ENCODE assay signal across 7 mouse cellular contexts in genomic region chr15:102244306-102245191, GRCm38 (mm10). TPM values are rescaled to one million over a fixed set of nuclear protein-coding genes. Genes with fewer than 3 reads are reported as not detected.
DNase-seq lines count a peak whose midpoint lies in the region; ATAC-seq and TF ChIP-seq lines count a peak whose summit lies in the region.

No protein-coding gene starts in this region.

- peak overlapping the region; percentile 93 for H3K4me2 ChIP-seq in heart, embryonic 16.5 days (ENCODE audit: low read depth, low read length)
- peak overlapping the region; percentile 62 for H3K4me2 ChIP-seq in liver, embryonic 14.5 days (ENCODE audit: low read depth)
- peak overlapping the region; percentile 93 for H3K4me2 ChIP-seq in stomach, postnatal 0 days (replicated peaks; ENCODE audit: low read depth)

- TF ChIP-seq CTCF in liver, embryonic 14.5 days (IDR thresholded peaks at IDR 0.05; ENCODE audit: low read depth) = no peak
- no peak for TF ChIP-seq CTCF in stomach, postnatal 0 days (IDR thresholded peaks at IDR 0.05; ENCODE audit: low read depth)

- H3K9me3 ChIP-seq in heart, embryonic 16.5 days (replicated peaks; ENCODE audit: control insufficient read depth, low read length) = no peaks in the 10 kb centered on the region
- H3K9me3 ChIP-seq in liver, embryonic 14.5 days (ENCODE audit: control insufficient read depth, low read length) = no peaks in the 10 kb centered on the region
- no peaks in the 10 kb centered on the region for H3K9me3 ChIP-seq in stomach, postnatal 0 days (ENCODE audit: control insufficient read depth, low read length)

- peak overlapping the region; percentile 60 for H3K4me3 ChIP-seq in heart, embryonic 16.5 days (ENCODE audit: low read length)
- peak overlapping the region; percentile 9 to 51; a peak in 1 of 4 replicates for H3K4me3 ChIP-seq in liver, embryonic 14.5 days (ENCODE audit: insufficient read depth in 1 of 2, low read depth in 2 of 2, low read length in 2 of 2)
- H3K4me3 ChIP-seq in stomach, postnatal 0 days (ENCODE audit: low read depth, low read length) = peak overlapping the region; percentile 66

- no peak for TF ChIP-seq EP300 in liver, embryonic 14.5 days (IDR thresholded peaks at IDR 0.05; ENCODE audit: low read depth)
- no peak for TF ChIP-seq EP300 in stomach, postnatal 0 days (optimal IDR thresholded peaks at IDR 0.05)

- H3K9ac ChIP-seq in heart, embryonic 16.5 days (ENCODE audit: low read length) = peak overlapping the region; percentile 68
- H3K9ac ChIP-seq in liver, embryonic 14.5 days (replicated peaks) = no peak overlapping the region
- peak overlapping the region; percentile 70 for H3K9ac ChIP-seq in stomach, postnatal 0 days (ENCODE audit: low read length)

- peaks cover 11% of the 10 kb centered on the region for H3K27me3 ChIP-seq in heart, embryonic 16.5 days (ENCODE audit: control insufficient read depth, insufficient read depth, low read length)
- peaks cover 64% of the 10 kb centered on the region for H3K27me3 ChIP-seq in liver, embryonic 14.5 days (ENCODE audit: control insufficient read depth, insufficient read depth, low read length)
- no peaks in the 10 kb centered on the region for H3K27me3 ChIP-seq in stomach, postnatal 0 days (ENCODE audit: control insufficient read depth, insufficient read depth, low read length)

- peak; percentile 40 for DNase-seq in urinary bladder, postnatal 14 days (ENCODE audit: low spot score)
- DNase-seq in urinary bladder, adult 2 months (ENCODE audit: low spot score) = no peak
- DNase-seq in liver, embryonic 14.5 days (ENCODE audit: low read depth in 3 of 3, low spot score in 3 of 3) = no peak
- DNase-seq in stomach, postnatal 0 days (ENCODE audit: low spot score) = no peak
- DNase-seq in right cerebral cortex, postnatal 14 days = no peak
- DNase-seq in cerebellum, postnatal 25 days = no peak

- peaks cover 26% of the 10 kb centered on the region for H3K4me1 ChIP-seq in heart, embryonic 16.5 days (ENCODE audit: control insufficient read depth, insufficient read depth, low read length)
- peaks cover 0 to 15% of the 10 kb centered on the region in 2 experiments; a peak in 2 of 4 replicates for H3K4me1 ChIP-seq in liver, embryonic 14.5 days (replicated peaks; ENCODE audit: control insufficient read depth in 2 of 2, insufficient read depth in 2 of 2, low read length in 1 of 2)
- H3K4me1 ChIP-seq in stomach, postnatal 0 days (replicated peaks; ENCODE audit: control insufficient read depth, insufficient read depth) = peaks cover 16% of the 10 kb centered on the region

- H3K36me3 ChIP-seq in heart, embryonic 16.5 days (ENCODE audit: control insufficient read depth, insufficient read depth) = no peaks in the 10 kb centered on the region
- no peaks in the 10 kb centered on the region for H3K36me3 ChIP-seq in liver, embryonic 14.5 days (replicated peaks; ENCODE audit: control insufficient read depth, insufficient read depth, low read depth)
- peaks cover 4% of the 10 kb centered on the region; the same call in 1 of the 2 replicates for H3K36me3 ChIP-seq in stomach, postnatal 0 days (ENCODE audit: control insufficient read depth, insufficient read depth, low read length)

- WGBS in heart, embryonic 16.5 days = 21% methylated on average over 19 of the region's 19 CpGs
- WGBS in liver, embryonic 14.5 days (ENCODE audit: insufficient replicate concordance) = 41% methylated on average over 19 of the region's 19 CpGs
- WGBS in stomach, postnatal 0 days = 9% methylated on average over 19 of the region's 19 CpGs

- H3K27ac ChIP-seq in heart, embryonic 16.5 days (ENCODE audit: low read length) = peak overlapping the region; percentile 63
- H3K27ac ChIP-seq in liver, embryonic 14.5 days = no peak overlapping the region
- H3K27ac ChIP-seq in stomach, postnatal 0 days (replicated peaks) = peak overlapping the region; percentile 99

- no peak for ATAC-seq in heart, embryonic 16.5 days (replicated peaks; ENCODE audit: extremely low read depth, insufficient read depth, low FRiP score)
- ATAC-seq in liver, embryonic 14.5 days (ENCODE audit: insufficient read depth) = no peak
- ATAC-seq in stomach, postnatal 0 days (ENCODE audit: low FRiP score, low TSS enrichment) = no peak

RNA-seq across cellular contexts. Expression of gene Rarg, which starts 12.8 kb away (rescaled TPM):
- polyA plus RNA-seq in urinary bladder, adult 2 months (2012; rRNA removed) = 72.2 and 76.7 TPM in 2 replicates
- polyA plus RNA-seq in heart, embryonic 16.5 days (2015; fragmentation: Nextera tagmentation; extraction: Ambion mirVana) = 8.9 and 11.8 TPM in 2 replicates
- 2.3 and 2.5 TPM in 2 replicates for polyA plus RNA-seq in liver, embryonic 14.5 days (2012; rRNA removed)
- polyA plus RNA-seq in liver, embryonic 14.5 days (2014; fragmentation: Nextera tagmentation; extraction: Ambion mirVana) = 1.9 and 2.1 TPM in 2 replicates
- 27.2 and 34.6 TPM in 2 replicates for polyA plus RNA-seq in stomach, postnatal 0 days (2015; fragmentation: Nextera tagmentation; extraction: Ambion mirVana)

RNA-seq across cellular contexts. Expression of gene Itgb7, which starts 12.8 kb away (rescaled TPM):
- 7.0 and 13.2 TPM in 2 replicates for polyA plus RNA-seq in urinary bladder, adult 2 months (2012; rRNA removed)
- polyA plus RNA-seq in heart, embryonic 16.5 days (2015; fragmentation: Nextera tagmentation; extraction: Ambion mirVana) = 3.9 and 6.9 TPM in 2 replicates
- 1.6 and 2.7 TPM in 2 replicates for polyA plus RNA-seq in liver, embryonic 14.5 days (2012; rRNA removed)
- 5.6 and 5.7 TPM in 2 replicates for polyA plus RNA-seq in liver, embryonic 14.5 days (2014; fragmentation: Nextera tagmentation; extraction: Ambion mirVana)
- 1.2 TPM in 2 replicates for polyA plus RNA-seq in stomach, postnatal 0 days (2015; fragmentation: Nextera tagmentation; extraction: Ambion mirVana)

RNA-seq across cellular contexts. Expression of gene Gm9918, which starts 25.8 kb away (rescaled TPM):
- 0.56 and 0.59 TPM in 2 replicates for polyA plus RNA-seq in urinary bladder, adult 2 months (2012; rRNA removed)
- 0.11 and 0.12 TPM in 2 replicates for polyA plus RNA-seq in heart, embryonic 16.5 days (2015; fragmentation: Nextera tagmentation; extraction: Ambion mirVana)
- 0.04 TPM in 1 of 2 replicates, not detected in the other for polyA plus RNA-seq in liver, embryonic 14.5 days (2012; rRNA removed)
- 0.04 TPM in 1 of 2 replicates, not detected in the other for polyA plus RNA-seq in liver, embryonic 14.5 days (2014; fragmentation: Nextera tagmentation; extraction: Ambion mirVana)
- polyA plus RNA-seq in stomach, postnatal 0 days (2015; fragmentation: Nextera tagmentation; extraction: Ambion mirVana) = 0.10 and 0.12 TPM in 2 replicates

RNA-seq across cellular contexts. Expression of gene Mfsd5, which starts 34.7 kb away (rescaled TPM):
- polyA plus RNA-seq in urinary bladder, adult 2 months (2012; rRNA removed) = 62.6 and 64.4 TPM in 2 replicates
- 43.8 and 49.4 TPM in 2 replicates for polyA plus RNA-seq in heart, embryonic 16.5 days (2015; fragmentation: Nextera tagmentation; extraction: Ambion mirVana)
- 13.4 and 15.4 TPM in 2 replicates for polyA plus RNA-seq in liver, embryonic 14.5 days (2012; rRNA removed)
- 21.2 and 23.5 TPM in 2 replicates for polyA plus RNA-seq in liver, embryonic 14.5 days (2014; fragmentation: Nextera tagmentation; extraction: Ambion mirVana)
- polyA plus RNA-seq in stomach, postnatal 0 days (2015; fragmentation: Nextera tagmentation; extraction: Ambion mirVana) = 81.6 and 83.6 TPM in 2 replicates

RNA-seq across cellular contexts. Expression of gene Csad, which starts 40.0 kb away (rescaled TPM):
- polyA plus RNA-seq in urinary bladder, adult 2 months (2012; rRNA removed) = 92.4 and 102 TPM in 2 replicates
- polyA plus RNA-seq in heart, embryonic 16.5 days (2015; fragmentation: Nextera tagmentation; extraction: Ambion mirVana) = 38.3 and 43.7 TPM in 2 replicates
- 14.9 and 17.9 TPM in 2 replicates for polyA plus RNA-seq in liver, embryonic 14.5 days (2012; rRNA removed)
- polyA plus RNA-seq in liver, embryonic 14.5 days (2014; fragmentation: Nextera tagmentation; extraction: Ambion mirVana) = 22.6 and 24.0 TPM in 2 replicates
- polyA plus RNA-seq in stomach, postnatal 0 days (2015; fragmentation: Nextera tagmentation; extraction: Ambion mirVana) = 32.1 and 39.4 TPM in 2 replicates
